Mouse (Mus musculus) heart, adult 2 months (tissue): Measurements from ENCODE around the gene Zfp935. TPM values are rescaled to one million over a fixed set of nuclear protein-coding genes. Genes with fewer than 3 reads are reported as not detected.
"Not testable (repeated sequence)": the region's sequence is repeated elsewhere in the genome, so short reads cannot be mapped to it uniquely, and the experiment has no call there.

Source experiments
- DNase-seq, 2 experiments: peaks; one replicate each; pipeline ENCODE4 v3.0.0; 2021
- H3K27ac ChIP-seq: fragments of 200-600 bp; 2 replicates; pipeline ENCODE4 v1.8.1; 2022
- H3K27me3 ChIP-seq: fragments of 200-500 bp; 2 replicates; pipeline ENCODE4 v1.6.1; 2012; ENCODE audit warnings: mild to moderate bottlenecking, low read length, inconsistent platforms, mixed read lengths; ENCODE audit not compliant: control insufficient read depth, insufficient read depth
- H3K36me3 ChIP-seq: fragments of 200-500 bp; 2 replicates; pipeline ENCODE4 v1.6.1; 2012; ENCODE audit warnings: low read length, inconsistent platforms; ENCODE audit not compliant: control insufficient read depth, insufficient read depth
- H3K4me1 ChIP-seq: fragments of 200-500 bp; 2 replicates; pipeline ENCODE4 v1.6.1; 2011; ENCODE audit warnings: low read length; ENCODE audit not compliant: control insufficient read depth, insufficient read depth
- H3K4me3 ChIP-seq: fragments of 200-600 bp; 2 replicates; pipeline ENCODE4 v1.8.1; 2022
- H3K79me2 ChIP-seq: fragments of 200-500 bp; replicated peaks from 2 replicates; pipeline ENCODE4 v1.6.1; 2012; ENCODE audit warnings: mild to moderate bottlenecking, inconsistent platforms, low read length, moderate library complexity, mixed read lengths; ENCODE audit not compliant: control insufficient read depth, insufficient read depth
- H3K9ac ChIP-seq: fragments of 200-500 bp; 2 replicates; pipeline ENCODE4 v1.6.1; 2012; ENCODE audit warnings: low read depth, mild to moderate bottlenecking, control low read depth, inconsistent platforms, low read length, mixed read lengths
- CTCF ChIP-seq: fragments of 200-600 bp; IDR thresholded peaks from 2 replicates; pipeline ENCODE4 v1.8.1; 2022; ENCODE audit warnings: antibody characterized with exemption, mild to moderate bottlenecking, moderate library complexity
- EP300 ChIP-seq: fragments of 200-500 bp; IDR thresholded peaks from 2 replicates; pipeline ENCODE4 v1.6.1; 2011; ENCODE audit warnings: low read depth, low read length, control low read depth; ENCODE audit not compliant: insufficient read depth
- POLR2A ChIP-seq: fragments of 200-500 bp; IDR thresholded peaks from 2 replicates; pipeline ENCODE4 v1.6.1; 2011; ENCODE audit warnings: mild to moderate bottlenecking, low read depth, low read length, control low read depth; ENCODE audit not compliant: insufficient read depth
- WGBS: fragments of 180-500 bp; shearing (Covaris S2); methylation state at CpG from one replicate; pipeline ENCODE4 v1.1.7; 2018; 5-methylcytosine and 5-hydroxymethylcytosine counted together
- intact Hi-C: fragments of 180-260 bp; cut with DNase I; formaldehyde crosslinking; loops from one replicate; pipeline ENCODE4 v1.15.1; 2025
- microRNA-seq, 2 experiments: library from miRNA; unstranded; fragments of <30 nt; microRNA quantifications; one replicate each; pipeline ENCODE4 v1.2.0; 2021
- polyA plus RNA-seq: library from polyadenylated mRNA; depleted of rRNA; stranded (reverse); fragments of >200 nt; gene quantifications from 2 replicates; pipeline ENCODE4 v1.2.3, GENCODE M21; 2012; rRNA removed
- total RNA-seq, 2 experiments: library from RNA; stranded (reverse); gene quantifications; 2 replicates each; pipeline ENCODE4 v1.2.3; 2021

Zfp935 gene
- total and polyA plus RNA-seq, 3 experiments: not detected

DNA sequence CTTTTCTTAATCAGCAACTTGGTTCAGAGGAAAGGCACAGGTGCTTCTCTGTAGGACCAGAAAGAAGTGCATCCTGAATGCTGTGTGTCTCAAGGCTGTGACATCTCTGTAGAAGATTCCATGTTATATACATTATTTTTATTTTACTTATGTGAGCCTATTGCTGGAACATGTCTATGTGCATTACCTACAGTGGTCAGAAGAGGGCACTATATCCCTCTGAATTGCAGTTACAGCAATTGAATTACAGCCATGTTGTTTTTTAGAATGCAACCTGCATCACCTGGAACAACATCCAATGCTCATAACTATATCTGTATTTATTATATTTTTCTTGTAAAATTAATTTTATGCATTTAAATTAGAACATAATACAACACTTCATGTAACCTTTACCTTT is 88.4 kb downstream of the Zfp935 start:
- intact Hi-C loops: loop anchor here (10.0 kb wide), 1 partner anchor 385 kb away; the partner anchor contains the start of gene Fbp2
- H3K4me1 ChIP-seq, H3K36me3 ChIP-seq, H3K9ac ChIP-seq, H3K27me3 ChIP-seq, H3K79me2 ChIP-seq, H3K27ac ChIP-seq, H3K4me3 ChIP-seq, DNase-seq: not testable (repeated sequence)
- TF ChIP-seq CTCF: peak; percentile 69

DNA sequence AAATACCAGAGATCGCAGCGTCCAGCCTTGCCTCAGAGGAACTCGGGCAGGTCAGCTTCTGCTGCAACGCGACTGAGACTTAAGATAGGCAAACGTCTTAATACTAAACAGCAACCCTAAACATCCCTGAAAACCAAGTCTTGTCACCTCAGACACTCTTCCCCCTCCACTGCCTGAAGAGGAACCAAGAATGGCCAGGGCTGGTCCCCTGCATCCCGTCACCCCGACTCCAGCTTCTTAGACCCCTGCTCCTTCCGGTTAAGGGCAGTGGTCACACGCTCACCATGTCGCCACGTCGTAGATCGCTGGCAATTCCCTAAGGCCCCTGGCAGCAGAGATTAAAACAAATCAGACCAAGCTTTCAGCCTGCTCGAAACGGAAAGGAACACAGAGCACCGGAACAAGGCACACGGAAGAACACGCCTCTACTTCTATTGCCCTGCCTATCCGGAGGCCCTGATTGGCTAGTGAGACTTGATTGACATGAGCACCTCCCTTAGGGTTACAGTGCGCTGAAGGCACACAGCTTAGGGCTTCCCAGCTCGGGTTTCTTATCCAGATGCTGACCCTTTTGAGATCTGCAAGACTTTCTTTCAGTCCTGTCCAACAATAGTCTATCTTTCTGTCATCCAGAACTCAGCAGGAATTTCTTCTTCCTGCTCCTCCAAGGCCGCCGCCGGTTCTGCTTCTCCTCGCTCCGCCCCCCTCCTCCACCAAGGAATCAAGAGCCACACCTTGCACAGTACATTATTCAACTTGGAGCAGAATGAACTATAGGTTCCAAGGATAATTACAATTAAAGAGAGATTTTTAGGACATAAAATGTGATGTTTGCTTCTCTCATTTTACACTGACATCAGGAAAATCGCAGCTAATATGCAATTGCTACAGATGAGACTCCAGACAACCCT is 91.6 kb downstream of the Zfp935 start, which contains the start of gene Gm49359:
Gene Gm49359 (minus strand): TSS at position 409 of the 911 bp plus-strand sequence.
- 1% methylated on average over 28 of the region's 28 CpGs for WGBS
- Histone ChIP-seq H3K27ac (peak within 1 kb of the TSS; percentile 83), H3K4me3 (peak within 1 kb of the TSS; percentile 81), H3K9ac (peak within 1 kb of the TSS; percentile 94)
- H3K79me2 ChIP-seq, H3K36me3 ChIP-seq, H3K4me1 ChIP-seq, H3K27me3 ChIP-seq: not testable (repeated sequence)
- intact Hi-C loops: loop anchor here (10.0 kb wide), 1 partner anchor 388 kb away; the partner anchor contains the start of gene Fbp2
- DNase-seq: peak; percentile 86 to 92
- TF ChIP-seq POLR2A (peak; percentile 70), EP300 (0 out of 2 replicates have a peak, but pooled peaks have one; percentile 55)

Small RNAs within 50 kb of the gene (microRNA-seq; reads per million reads assigned to microRNA genes)
- 0 to 1.1 reads per million in 2 experiments for gene Gm22256

Other genes starting within 250 kb of the Zfp935 start
- 1 to 10 TPM in 1 of 2 experiments, under 1 TPM in 1; 0.32 to 1.1 TPM for gene Gm3604, start 175.3 kb downstream of the Zfp935 start, total RNA-seq
- gene Gm3604, start 175.3 kb downstream of the Zfp935 start, polyA plus RNA-seq: 0.16 and 0.23 TPM in 2 replicates
- gene Gm49359, start 91.7 kb downstream of the Zfp935 start, total RNA-seq: 1 to 10 TPM; 5.6 to 7.1 TPM
- 0.43 and 2.2 TPM in 2 replicates for gene Gm49359, start 91.7 kb downstream of the Zfp935 start, polyA plus RNA-seq
- 1 to 10 TPM; 3.9 TPM for gene Zfp934, start 12.7 kb upstream of the Zfp935 start, total RNA-seq
- gene Zfp934, start 12.7 kb upstream of the Zfp935 start, polyA plus RNA-seq: 0.66 and 1.2 TPM in 2 replicates
- 1 to 10 TPM in 1 of 2 experiments, under 1 TPM in 1; 0.84 to 1.2 TPM for gene 6720489N17Rik, start 65.7 kb upstream of the Zfp935 start, total RNA-seq
- gene 6720489N17Rik, start 65.7 kb upstream of the Zfp935 start, polyA plus RNA-seq: 0.14 and 0.44 TPM in 2 replicates
- gene Platr25, start 202.2 kb upstream of the Zfp935 start, total RNA-seq: 1 to 10 TPM; 1.6 to 2.9 TPM
- gene Platr25, start 202.2 kb upstream of the Zfp935 start, polyA plus RNA-seq: 0.74 and 1.6 TPM in 2 replicates
- under 1 TPM; 0.55 to 0.59 TPM for gene Gm5141, start 227.3 kb upstream of the Zfp935 start, total RNA-seq
- 0.45 and 1.2 TPM in 2 replicates for gene Gm5141, start 227.3 kb upstream of the Zfp935 start, polyA plus RNA-seq